ENCODE assay signal across 9 mouse cellular contexts in genomic region chr4:57879804-57880357, GRCm38 (mm10). TPM values are rescaled to one million over a fixed set of nuclear protein-coding genes. Genes with fewer than 3 reads are reported as not detected.
DNase-seq lines count a peak whose midpoint lies in the region; ATAC-seq and TF ChIP-seq lines count a peak whose summit lies in the region.
"Had no signal": no experiment of that assay in that cellular context is flagged by ENCODE, and none has a peak within 500 bp of the region (broad histone marks: within the 10 kb centered on the region; RNA-seq: fewer than 3 reads in every experiment).

No protein-coding gene starts in this region.

- H3K4me3 ChIP-seq in cerebellum, adult 2 months (replicated peaks; ENCODE audit: insufficient read depth, low read depth, low read length) = no peak overlapping the region
- no peak overlapping the region for H3K4me3 ChIP-seq in hindbrain, embryonic 16.5 days (ENCODE audit: low read length)
- H3K4me3 ChIP-seq in midbrain, embryonic 10.5 days = no peak overlapping the region
- H3K4me3 ChIP-seq: limb, embryonic 13.5 days had no signal

- peak; percentile 67 for TF ChIP-seq CTCF in cerebellum, adult 2 months (IDR thresholded peaks at IDR 0.05; ENCODE audit: borderline replicate concordance, insufficient read depth, low read depth, low read length)

- H3K4me1 ChIP-seq in cerebellum, adult 2 months (ENCODE audit: control insufficient read depth, insufficient read depth, low read length) = no peaks in the 10 kb centered on the region
- H3K4me1 ChIP-seq in hindbrain, embryonic 16.5 days (ENCODE audit: control insufficient read depth, insufficient read depth, low read depth, low read length) = 0 out of 2 replicates have a peak, but pooled peaks cover 3% of the 10 kb centered on the region
- H3K4me1 ChIP-seq in midbrain, embryonic 10.5 days = no peaks in the 10 kb centered on the region

- H3K4me2 ChIP-seq in hindbrain, embryonic 16.5 days (ENCODE audit: low read length) = no peak overlapping the region
- H3K4me2 ChIP-seq: limb, embryonic 13.5 days had no signal

- no peaks in the 10 kb centered on the region for H3K36me3 ChIP-seq in hindbrain, embryonic 16.5 days (ENCODE audit: control insufficient read depth, insufficient read depth, low read length)
- no peaks in the 10 kb centered on the region for H3K36me3 ChIP-seq in midbrain, embryonic 10.5 days
- H3K36me3 ChIP-seq: limb, embryonic 13.5 days had no signal

- no peaks in the 10 kb centered on the region for H3K9me3 ChIP-seq in hindbrain, embryonic 16.5 days (ENCODE audit: control insufficient read depth, low read length)
- no peaks in the 10 kb centered on the region for H3K9me3 ChIP-seq in midbrain, embryonic 10.5 days (replicated peaks)
- H3K9me3 ChIP-seq: limb, embryonic 13.5 days had no signal

- WGBS in cerebellum, adult 2 months = 13% methylated on average over 6 of the region's 6 CpGs
- WGBS in hindbrain, embryonic 16.5 days = 12% methylated on average over 6 of the region's 6 CpGs
- WGBS in midbrain, embryonic 10.5 days = 17% methylated on average over 6 of the region's 6 CpGs

- H3K9ac ChIP-seq in hindbrain, embryonic 16.5 days (ENCODE audit: low read depth, low read length) = no peak overlapping the region
- H3K9ac ChIP-seq: limb, embryonic 13.5 days had no signal

- no peaks in the 10 kb centered on the region for H3K27me3 ChIP-seq in cerebellum, adult 2 months (ENCODE audit: control insufficient read depth, insufficient read depth, low read length)
- no peaks in the 10 kb centered on the region for H3K27me3 ChIP-seq in hindbrain, embryonic 16.5 days (replicated peaks; ENCODE audit: control insufficient read depth, insufficient read depth, low read length)
- no peaks in the 10 kb centered on the region for H3K27me3 ChIP-seq in midbrain, embryonic 10.5 days (ENCODE audit: low read depth, poor library complexity, severe bottlenecking)
- H3K27me3 ChIP-seq: limb, embryonic 13.5 days had no signal

- no peak overlapping the region for H3K27ac ChIP-seq in cerebellum, adult 2 months (ENCODE audit: insufficient read depth, low read length)
- no peak overlapping the region for H3K27ac ChIP-seq in hindbrain, embryonic 16.5 days (ENCODE audit: low read depth, low read length)
- no peak overlapping the region for H3K27ac ChIP-seq in midbrain, embryonic 10.5 days (replicated peaks)
- H3K27ac ChIP-seq: limb, embryonic 13.5 days had no signal

- no peak for TF ChIP-seq POLR2A in cerebellum, adult 2 months (IDR thresholded peaks at IDR 0.05; ENCODE audit: borderline replicate concordance, insufficient read depth, low read length)

- ATAC-seq in hindbrain, embryonic 16.5 days = 0 out of 2 replicates have a peak, but pooled peaks have one; percentile 60

- peak; percentile 87 for DNase-seq in R1 (ENCODE audit: low read depth, low spot score)
- DNase-seq in cerebellum, adult 2 months = peak; percentile 57 to 78
- peak; percentile 39 to 81 for DNase-seq in frontal cortex, postnatal 14 days (ENCODE audit: low spot score in 2 of 2)
- peak; percentile 58 for DNase-seq in left cerebral cortex, adult 11 months (ENCODE audit: low spot score)
- peak; percentile 81 for DNase-seq in midbrain, embryonic 10.5 days (ENCODE audit: low spot score)
- DNase-seq in right cerebral cortex, postnatal 36 days (ENCODE audit: low spot score in 2 of 2) = peak; percentile 53 to 55
- DNase-seq in urinary bladder, postnatal 4 days (ENCODE audit: low spot score in 2 of 2) = peak; percentile 58 to 86

RNA-seq across cellular contexts. Expression of gene D630039A03Rik, which starts 36.2 kb away (rescaled TPM):
- polyA plus RNA-seq in cerebellum, adult 2 months (2012; rRNA removed) = 0.54 and 0.86 TPM in 2 replicates
- polyA plus RNA-seq in hindbrain, embryonic 16.5 days (2015; fragmentation: Nextera tagmentation; extraction: Ambion mirVana) = 0.10 and 0.30 TPM in 2 replicates
- polyA plus RNA-seq in midbrain, embryonic 10.5 days (2016; fragmentation: Nextera tagmentation; extraction: Ambion mirVana) = 0.07 and 0.10 TPM in 2 replicates
